Mouse (Mus musculus): ENCODE measurements around the gene Wdr61. TPM values are rescaled to one million over a fixed set of nuclear protein-coding genes. Genes with fewer than 3 reads are reported as not detected.
A peak's percentile ranks its signal among the peaks of the same experiment; 100 is the strongest.

The Wdr61 gene
- polyA plus RNA-seq, 1 experiment from 2014 or later, result 151 TPM

- ATAC-seq, result no peak
- Histone ChIP-seq H3K4me1 (peaks cover 6% of the 10 kb centered on the region; the same call in 1 of the 2 replicates), H3K4me2 (no peak overlapping the region), H3K4me3 (no peak overlapping the region), H3K27ac (no peak overlapping the region), H3K9me3 (replicated peaks) (no peaks in the 10 kb centered on the region), H3K27me3 (no peaks in the 10 kb centered on the region), H3K9ac (no peak overlapping the region), H3K36me3 (ENCODE audit: poor library complexity, severe bottlenecking) (no peaks in the 10 kb centered on the region)
- WGBS, result 28% methylated on average over 21 of the region's 21 CpGs
Observed at GRCm38 (mm10) chr9:54752201-54752943, 18.1 kb upstream of the Wdr61 start.

- Histone ChIP-seq H3K4me2 (no peak overlapping the region), H3K9me3 (replicated peaks) (no peaks in the 10 kb centered on the region), H3K9ac (no peak overlapping the region), H3K27ac (no peak overlapping the region), H3K4me1 (peaks cover 6% of the 10 kb centered on the region; the same call in 1 of the 2 replicates), H3K27me3 (no peaks in the 10 kb centered on the region), H3K36me3 (ENCODE audit: poor library complexity, severe bottlenecking) (no peaks in the 10 kb centered on the region), H3K4me3 (no peak overlapping the region)
- ATAC-seq, result no peak
- WGBS, result 85% methylated on average over 2 of the region's 2 CpGs
Observed at GRCm38 (mm10) chr9:54751684-54752083, 17.4 kb upstream of the Wdr61 start.

- Histone ChIP-seq H3K27me3 (no peaks in the 10 kb centered on the region), H3K4me1 (peaks cover 17% of the 10 kb centered on the region), H3K4me2 (no peak overlapping the region), H3K9ac (no peak overlapping the region), H3K9me3 (replicated peaks) (no peaks in the 10 kb centered on the region), H3K36me3 (ENCODE audit: poor library complexity, severe bottlenecking) (no peaks in the 10 kb centered on the region), H3K4me3 (no peak overlapping the region), H3K27ac (no peak overlapping the region)
- ATAC-seq, result no peak
- 86% methylated on average over 7 of the region's 7 CpGs for WGBS
Observed at GRCm38 (mm10) chr9:54750215-54750981, 16.1 kb upstream of the Wdr61 start.

- 50% methylated on average over 13 of the region's 13 CpGs for WGBS
Observed at GRCm38 (mm10) chr9:54745740-54746370, 11.5 kb upstream of the Wdr61 start.

GRCm38 (mm10) chr9:54743891-54744290 lies 9.6 kb upstream of the Wdr61 start:
- Histone ChIP-seq H3K4me3 (no peak overlapping the region), H3K4me1 (peaks cover 11% of the 10 kb centered on the region), H3K9me3 (replicated peaks) (no peaks in the 10 kb centered on the region), H3K36me3 (ENCODE audit: poor library complexity, severe bottlenecking) (no peaks in the 10 kb centered on the region), H3K4me2 (no peak overlapping the region), H3K27ac (no peak overlapping the region), H3K9ac (no peak overlapping the region), H3K27me3 (no peaks in the 10 kb centered on the region)
- 89% methylated on average over 4 of the region's 4 CpGs for WGBS
- ATAC-seq, result no peak

More at GRCm38 (mm10) chr9:54745740-54746370, 11.5 kb upstream of the Wdr61 start:
- Histone ChIP-seq H3K36me3 (ENCODE audit: poor library complexity, severe bottlenecking) (no peaks in the 10 kb centered on the region), H3K9me3 (replicated peaks) (no peaks in the 10 kb centered on the region), H3K4me3 (no peak overlapping the region), H3K9ac (no peak overlapping the region), H3K4me2 (no peak overlapping the region), H3K27me3 (no peaks in the 10 kb centered on the region), H3K4me1 (peaks cover 11% of the 10 kb centered on the region), H3K27ac (no peak overlapping the region)
- no peak; the same call in 1 of the 2 replicates for ATAC-seq

- ATAC-seq, result no peak
- no peaks in the 10 kb centered on the region for H3K27me3 ChIP-seq
- H3K4me3 ChIP-seq, result no peak overlapping the region
- H3K4me2 ChIP-seq, result no peak overlapping the region
- H3K9ac ChIP-seq, result no peak overlapping the region
- H3K4me1 ChIP-seq, result peaks cover 9% of the 10 kb centered on the region
- H3K9me3 ChIP-seq (replicated peaks), result no peaks in the 10 kb centered on the region
- H3K27ac ChIP-seq, result no peak overlapping the region
- no peaks in the 10 kb centered on the region for H3K36me3 ChIP-seq (ENCODE audit: poor library complexity, severe bottlenecking)
- 39% methylated on average over 3 of the region's 3 CpGs for WGBS
Observed at GRCm38 (mm10) chr9:54738376-54738775, 4.1 kb upstream of the Wdr61 start.

GRCm38 (mm10) chr9:54736284-54736701 lies 2.0 kb upstream of the Wdr61 start:
- Histone ChIP-seq H3K9me3 (replicated peaks) (no peaks in the 10 kb centered on the region), H3K4me3 (no peak overlapping the region), H3K9ac (no peak overlapping the region), H3K4me1 (peaks cover 20% of the 10 kb centered on the region), H3K27me3 (no peaks in the 10 kb centered on the region), H3K4me2 (no peak overlapping the region), H3K27ac (no peak overlapping the region), H3K36me3 (ENCODE audit: poor library complexity, severe bottlenecking) (no peaks in the 10 kb centered on the region)
- ATAC-seq, result no peak; the same call in 1 of the 2 replicates
- WGBS, result 19% methylated on average over 9 of the region's 9 CpGs

GRCm38 (mm10) chr9:54734639-54735252 lies 427 bp upstream of the Wdr61 start:
- Histone ChIP-seq H3K4me1 (peaks cover 20% of the 10 kb centered on the region), H3K36me3 (ENCODE audit: poor library complexity, severe bottlenecking) (peaks cover 2% of the 10 kb centered on the region), H3K27me3 (no peaks in the 10 kb centered on the region), H3K27ac (no peak overlapping the region), H3K4me3 (peak overlapping the region; percentile 80), H3K4me2 (peak overlapping the region; percentile 76), H3K9ac (peak overlapping the region; percentile 79), H3K9me3 (replicated peaks) (no peaks in the 10 kb centered on the region)
- ATAC-seq, result no peak
- 22% methylated on average over 11 of the region's 11 CpGs for WGBS

GRCm38 (mm10) chr9:54732122-54732521 lies 2.2 kb downstream of the Wdr61 start:
- Histone ChIP-seq H3K4me2 (no peak overlapping the region), H3K4me1 (peaks cover 20% of the 10 kb centered on the region), H3K9ac (no peak overlapping the region), H3K27ac (no peak overlapping the region), H3K27me3 (no peaks in the 10 kb centered on the region), H3K4me3 (no peak overlapping the region), H3K9me3 (replicated peaks) (no peaks in the 10 kb centered on the region), H3K36me3 (ENCODE audit: poor library complexity, severe bottlenecking) (peaks cover 28% of the 10 kb centered on the region)
- no peak for ATAC-seq
- WGBS, result 83% methylated on average over 2 of the region's 2 CpGs

GRCm38 (mm10) chr9:54726315-54726714 lies 8.0 kb downstream of the Wdr61 start:
- H3K4me3 ChIP-seq, result no peak overlapping the region
- H3K4me2 ChIP-seq, result no peak overlapping the region
- H3K4me1 ChIP-seq, result no peaks in the 10 kb centered on the region
- no peak for ATAC-seq
- no peak overlapping the region for H3K27ac ChIP-seq
- H3K36me3 ChIP-seq (ENCODE audit: poor library complexity, severe bottlenecking), result peaks cover 82% of the 10 kb centered on the region
- no peak overlapping the region for H3K9ac ChIP-seq
- no peaks in the 10 kb centered on the region for H3K9me3 ChIP-seq (replicated peaks)
- WGBS, result 81% methylated on average over 5 of the region's 5 CpGs
- H3K27me3 ChIP-seq, result no peaks in the 10 kb centered on the region

- WGBS, result 98% methylated on average over 4 of the region's 4 CpGs
- no peaks in the 10 kb centered on the region for H3K4me1 ChIP-seq
Observed at GRCm38 (mm10) chr9:54722596-54722995, 11.7 kb downstream of the Wdr61 start.

GRCm38 (mm10) chr9:54722156-54722555 lies 12.2 kb downstream of the Wdr61 start:
- no peaks in the 10 kb centered on the region for H3K9me3 ChIP-seq (replicated peaks)
- 78% methylated on average over 7 of the region's 7 CpGs for WGBS
- no peak for ATAC-seq
- no peak overlapping the region for H3K27ac ChIP-seq
- H3K4me1 ChIP-seq, result no peaks in the 10 kb centered on the region
- H3K27me3 ChIP-seq, result no peaks in the 10 kb centered on the region
- H3K4me3 ChIP-seq, result no peak overlapping the region
- H3K4me2 ChIP-seq, result no peak overlapping the region
- H3K9ac ChIP-seq, result no peak overlapping the region
- peaks cover 88% of the 10 kb centered on the region for H3K36me3 ChIP-seq (ENCODE audit: poor library complexity, severe bottlenecking)

More at GRCm38 (mm10) chr9:54722596-54722995, 11.7 kb downstream of the Wdr61 start:
- Histone ChIP-seq H3K36me3 (ENCODE audit: poor library complexity, severe bottlenecking) (peaks cover 88% of the 10 kb centered on the region), H3K4me2 (no peak overlapping the region), H3K4me3 (no peak overlapping the region), H3K9ac (no peak overlapping the region), H3K27me3 (no peaks in the 10 kb centered on the region), H3K9me3 (replicated peaks) (no peaks in the 10 kb centered on the region), H3K27ac (no peak overlapping the region)
- ATAC-seq, result no peak

Measured in forebrain, embryonic 13.5 days (tissue).